Mouse (Mus musculus): ENCODE measurements at regions not wholly inside any gene's neighbourhood (a gene's known extent, or its start where the extent isn't known, plus 50 kb on each side); places are given as distances from the start of the nearest gene placed in this dataset.

DNA sequence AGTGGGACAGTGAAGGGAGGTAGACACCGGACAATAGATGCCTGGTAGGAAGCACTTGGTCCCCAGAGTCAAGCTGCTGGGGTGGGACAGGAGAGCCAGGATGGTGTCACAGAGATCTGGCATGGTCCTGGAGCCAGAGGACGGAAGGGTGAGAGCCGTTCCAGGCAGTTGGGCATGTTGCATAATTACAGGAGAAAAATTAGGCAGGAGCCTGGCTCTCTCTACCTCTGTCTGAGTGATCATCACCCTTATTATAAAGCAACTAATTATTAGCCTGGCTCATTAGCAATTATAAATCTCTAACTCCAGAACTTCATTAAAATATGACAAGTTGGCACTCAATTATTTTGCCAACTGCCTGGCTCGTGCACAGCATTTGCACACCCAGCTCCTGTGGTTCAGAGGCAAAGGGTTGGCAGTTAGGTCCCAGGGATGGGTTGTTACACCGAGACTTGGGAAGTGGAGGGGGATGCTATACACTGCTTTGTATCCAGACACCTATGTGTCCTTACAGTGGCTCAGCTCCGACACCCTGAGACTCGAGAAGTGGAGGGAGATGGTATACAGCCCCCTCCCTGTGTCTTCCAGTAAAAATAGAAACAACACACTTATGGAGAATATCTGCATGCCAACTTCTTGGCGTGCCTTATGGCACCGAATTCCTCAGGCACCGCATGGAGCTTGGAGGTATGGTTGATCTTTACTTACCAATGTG lies 203.7 kb upstream of the Sdk2 start:
- no peak for DNase-seq (ENCODE audit: low spot score in 2 of 2)

GRCm38 (mm10) chr11:114261959-114262358 lies 195.1 kb upstream of the Sdk2 start:
- no peak for DNase-seq (ENCODE audit: low spot score in 2 of 2)

GRCm38 (mm10) chr11:114258218-114258617 lies 191.4 kb upstream of the Sdk2 start:
- DNase-seq (ENCODE audit: low spot score in 2 of 2), result no peak

- no peak for DNase-seq (ENCODE audit: low spot score in 2 of 2)
Measured at GRCm38 (mm10) chr11:114257756-114258155, 190.9 kb upstream of the Sdk2 start.

GRCm38 (mm10) chr11:114257061-114257460 lies 190.2 kb upstream of the Sdk2 start:
- DNase-seq (ENCODE audit: low spot score in 2 of 2), result no peak

GRCm38 (mm10) chr11:114254344-114254743 lies 187.5 kb upstream of the Sdk2 start:
- DNase-seq (ENCODE audit: low spot score in 2 of 2), result no peak

DNA sequence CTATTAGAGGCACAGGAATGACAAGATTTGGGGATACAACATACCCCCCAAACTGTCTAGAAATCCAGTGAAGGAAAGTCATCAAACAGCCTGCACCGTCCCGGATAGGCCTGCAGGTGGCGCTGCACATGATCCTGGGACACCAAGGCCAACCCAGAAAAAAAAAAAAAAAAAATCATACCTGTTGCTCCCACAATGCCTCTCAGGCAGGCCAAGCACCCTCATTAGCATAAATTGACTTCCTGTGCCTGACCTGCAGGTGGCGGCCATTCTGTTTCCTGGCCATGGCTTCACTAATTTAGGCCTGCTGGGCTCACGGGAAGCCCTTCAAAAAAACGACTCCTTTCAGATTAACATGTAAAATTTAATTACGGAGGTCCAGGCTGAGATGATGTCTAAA lies 184.8 kb upstream of the Sdk2 start:
- no peak for DNase-seq (ENCODE audit: low spot score in 2 of 2)

- DNase-seq (ENCODE audit: low spot score in 2 of 2), result no peak
Measured at GRCm38 (mm10) chr11:114249215-114249614, 182.4 kb upstream of the Sdk2 start.

GRCm38 (mm10) chr11:114248261-114248898 lies 181.5 kb upstream of the Sdk2 start:
- no peak for DNase-seq (ENCODE audit: low spot score in 2 of 2)

- DNase-seq (ENCODE audit: low spot score in 2 of 2), result peak in 1 of 2 experiments; percentile 61
Measured at GRCm38 (mm10) chr11:114239311-114239803, 172.5 kb upstream of the Sdk2 start.

GRCm38 (mm10) chr11:114238801-114239200 lies 172.0 kb upstream of the Sdk2 start:
- no peak for DNase-seq (ENCODE audit: low spot score in 2 of 2)

GRCm38 (mm10) chr11:114238316-114238715 lies 171.5 kb upstream of the Sdk2 start:
- no peak for DNase-seq (ENCODE audit: low spot score in 2 of 2)

DNA sequence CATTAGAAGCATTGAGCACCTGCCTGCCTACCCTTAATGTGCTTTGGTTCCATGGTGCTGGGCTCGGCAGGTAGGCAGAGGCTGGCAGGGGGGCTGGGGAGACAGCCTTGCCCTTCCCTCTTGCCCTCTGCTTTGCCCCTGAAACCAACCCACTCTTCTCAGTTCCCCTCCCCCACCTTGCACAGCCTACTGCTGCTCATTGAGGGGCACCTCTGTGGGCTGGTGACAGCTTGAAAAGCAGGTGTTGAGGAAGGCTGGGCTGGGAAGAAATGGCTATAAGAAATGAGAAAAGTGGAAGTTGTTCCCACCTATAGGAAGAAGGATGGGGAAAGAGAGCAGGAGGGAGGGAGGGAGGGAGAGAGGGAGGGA lies 167.7 kb upstream of the Sdk2 start:
- no peak for DNase-seq (ENCODE audit: low spot score in 2 of 2)

DNA sequence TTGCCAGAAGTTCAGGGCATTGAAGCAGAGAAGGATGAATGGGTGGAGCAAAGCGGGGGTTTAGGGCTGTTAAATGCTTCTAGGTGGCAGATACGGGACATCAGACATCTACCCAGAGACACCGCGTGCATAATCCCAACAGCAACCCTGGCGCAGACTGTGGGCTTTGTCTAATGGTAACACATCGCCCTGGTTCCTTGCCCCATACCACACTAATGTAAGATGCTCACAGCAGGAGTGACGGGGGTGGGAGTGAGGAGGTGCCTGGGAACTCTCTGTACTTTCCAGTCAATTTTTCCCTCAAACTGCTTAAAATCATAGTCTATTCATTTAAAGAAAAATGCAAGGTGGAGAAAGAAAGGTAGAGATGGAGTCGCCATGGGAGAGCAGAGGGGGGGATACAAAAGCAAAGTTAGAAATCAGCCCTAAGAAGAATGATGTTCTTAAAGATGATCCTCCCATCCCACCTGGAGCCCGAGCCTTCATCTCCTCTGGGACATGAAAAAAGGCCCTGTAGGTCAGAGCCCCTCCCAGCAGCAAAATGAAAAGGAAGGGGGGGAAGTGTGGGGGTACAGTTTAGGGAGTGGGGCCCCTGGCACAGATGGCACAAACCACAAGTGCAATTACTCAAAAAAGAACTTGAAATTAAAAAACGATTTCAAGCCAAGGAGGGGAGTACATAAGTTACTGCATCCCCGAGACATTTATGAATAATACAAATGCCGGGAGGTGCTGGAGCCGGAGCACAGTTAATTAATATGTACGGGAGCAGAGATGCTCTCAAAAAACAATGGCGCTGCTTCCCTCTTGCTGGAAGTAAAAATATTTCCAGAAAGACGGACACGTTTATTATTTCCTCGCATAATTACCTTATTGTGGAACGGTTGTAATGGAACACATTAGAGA lies 167.0 kb upstream of the Sdk2 start:
- DNase-seq (ENCODE audit: low spot score in 2 of 2), result no peak

- DNase-seq (ENCODE audit: low spot score in 2 of 2), result no peak
Measured at GRCm38 (mm10) chr11:114231841-114232240, 165.0 kb upstream of the Sdk2 start.

- DNase-seq (ENCODE audit: low spot score in 2 of 2), result no peak
Measured at GRCm38 (mm10) chr11:114229763-114230162, 162.9 kb upstream of the Sdk2 start.

- no peak for DNase-seq (ENCODE audit: low spot score in 2 of 2)
Measured at GRCm38 (mm10) chr11:114229196-114229595, 162.3 kb upstream of the Sdk2 start.

DNA sequence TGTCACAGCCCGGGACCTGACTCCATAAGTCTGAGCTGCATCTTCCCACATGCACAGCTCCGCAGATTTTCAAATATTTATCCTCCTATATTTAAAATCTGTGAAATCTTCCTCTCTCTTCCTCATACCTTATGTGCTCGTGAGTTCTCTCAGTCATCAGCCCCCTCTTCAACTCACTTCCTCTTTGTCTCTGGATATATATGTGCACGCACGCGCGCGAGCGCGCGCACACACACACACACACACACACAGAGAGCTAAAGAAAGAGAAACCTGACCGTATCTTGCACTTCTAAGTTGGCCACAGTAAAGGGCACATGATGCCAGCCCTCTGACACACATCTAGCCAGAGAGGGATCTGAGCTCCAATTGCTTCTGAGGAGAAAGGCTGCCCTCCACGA lies 159.7 kb upstream of the Sdk2 start:
- no peak for DNase-seq (ENCODE audit: low spot score in 2 of 2)

- DNase-seq (ENCODE audit: low spot score in 2 of 2), result no peak
Measured at GRCm38 (mm10) chr11:114224706-114225105, 157.9 kb upstream of the Sdk2 start.

DNA sequence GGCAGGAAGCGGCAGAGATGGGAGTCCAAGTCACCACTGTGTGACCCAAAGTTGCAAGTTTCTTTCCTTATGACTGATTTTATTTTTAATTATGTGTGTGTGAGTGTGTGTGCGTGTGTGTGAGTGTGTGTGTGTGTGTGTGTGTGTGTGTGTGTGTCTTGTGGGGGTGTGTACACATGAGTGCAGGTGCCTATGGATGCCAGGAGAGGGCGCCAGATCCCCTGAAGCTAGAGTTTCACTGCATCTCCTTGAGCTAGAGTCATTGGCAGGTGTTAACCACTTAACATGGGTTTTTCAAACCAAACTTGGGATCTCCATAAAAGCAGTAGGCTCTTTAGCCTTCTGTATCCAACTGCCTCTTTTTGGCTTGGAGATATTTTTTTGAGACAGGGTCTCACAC lies 156.2 kb upstream of the Sdk2 start:
- DNase-seq (ENCODE audit: low spot score in 2 of 2), result no peak

DNA sequence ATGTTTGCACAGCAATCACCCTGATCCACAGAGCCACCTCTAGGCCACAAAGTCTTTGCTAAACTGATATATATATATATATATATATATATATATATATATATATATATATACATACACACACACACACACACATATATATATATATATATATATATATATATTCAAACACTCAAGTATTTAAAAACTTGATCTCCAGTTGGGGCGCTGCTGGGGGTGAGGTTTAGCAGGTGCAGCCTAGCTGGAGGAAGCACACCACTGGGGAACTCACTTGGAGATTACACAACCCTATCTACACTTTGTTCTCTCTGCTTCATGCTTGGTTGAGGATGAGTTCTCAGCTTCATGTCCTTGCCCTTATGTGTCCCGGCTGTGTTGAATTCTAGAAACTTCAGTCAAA lies 153.6 kb upstream of the Sdk2 start:
- no peak for DNase-seq (ENCODE audit: low spot score in 2 of 2)

- DNase-seq (ENCODE audit: low spot score in 2 of 2), result no peak
Measured at GRCm38 (mm10) chr11:114218732-114219506, 152.1 kb upstream of the Sdk2 start.
